Mouse (Mus musculus): Measurements from ENCODE around the gene Rilpl1.

- TF ChIP-seq CTCF (IDR thresholded peaks at IDR 0.05; ENCODE audit: insufficient read depth, low read depth, low read length) (no peak), POLR2A (IDR thresholded peaks at IDR 0.05; ENCODE audit: insufficient read depth, low read depth, low read length) (no peak)
Measured at GRCm38 (mm10) chr5:124538813-124539792, 7.9 kb upstream of the Rilpl1 start.

All from olfactory bulb, adult 2 months (tissue).